Mouse (Mus musculus): Measurements from ENCODE around the gene Nat8f6. TPM values are rescaled to one million over a fixed set of nuclear protein-coding genes. Genes with fewer than 3 reads are reported as not detected.
"Not testable (repeated sequence)": the region's sequence is repeated elsewhere in the genome, so short reads cannot be mapped to it uniquely, and the experiment has no call there.

The Nat8f6 gene
- polyA plus RNA-seq, 1 experiment from 2014 or later: not detected

GRCm38 (mm10) chr6:85823382-85824090 is 2.8 kb upstream of the Nat8f6 start:
- Histone ChIP-seq H3K27me3 (replicated peaks; ENCODE audit: control insufficient read depth, insufficient read depth, low read length) (no peaks in the 10 kb centered on the region), H3K4me3 (ENCODE audit: low read length) (no peak overlapping the region), H3K4me1 (ENCODE audit: control insufficient read depth, insufficient read depth, low read length) (no peaks in the 10 kb centered on the region), H3K4me2 (ENCODE audit: low read depth, low read length) (no peak overlapping the region), H3K36me3 (ENCODE audit: control insufficient read depth, insufficient read depth, low read length) (no peaks in the 10 kb centered on the region), H3K27ac (ENCODE audit: low read length) (no peak overlapping the region), H3K9ac (ENCODE audit: low read depth, low read length) (no peak overlapping the region), H3K9me3 (ENCODE audit: control insufficient read depth, low read length) (no peaks in the 10 kb centered on the region)
- 94% methylated on average over 1 of the region's 1 CpGs for WGBS
- no peak for ATAC-seq

GRCm38 (mm10) chr6:85822286-85822685 is 1.5 kb upstream of the Nat8f6 start:
- 81% methylated on average over 4 of the region's 4 CpGs for WGBS
- no peak for ATAC-seq
- Histone ChIP-seq H3K27ac (ENCODE audit: low read length) (no peak overlapping the region), H3K9ac (ENCODE audit: low read depth, low read length) (no peak overlapping the region), H3K36me3 (ENCODE audit: control insufficient read depth, insufficient read depth, low read length) (no peaks in the 10 kb centered on the region), H3K4me3 (ENCODE audit: low read length) (no peak overlapping the region), H3K9me3 (ENCODE audit: control insufficient read depth, low read length) (no peaks in the 10 kb centered on the region), H3K27me3 (replicated peaks; ENCODE audit: control insufficient read depth, insufficient read depth, low read length) (no peaks in the 10 kb centered on the region), H3K4me2 (ENCODE audit: low read depth, low read length) (no peak overlapping the region), H3K4me1 (ENCODE audit: control insufficient read depth, insufficient read depth, low read length) (no peaks in the 10 kb centered on the region)

- no peak for ATAC-seq
- Histone ChIP-seq H3K4me3 (ENCODE audit: low read length) (no peak overlapping the region), H3K4me2 (ENCODE audit: low read depth, low read length) (no peak overlapping the region), H3K27me3 (replicated peaks; ENCODE audit: control insufficient read depth, insufficient read depth, low read length) (no peaks in the 10 kb centered on the region), H3K27ac (ENCODE audit: low read length) (no peak overlapping the region), H3K4me1 (ENCODE audit: control insufficient read depth, insufficient read depth, low read length) (no peaks in the 10 kb centered on the region), H3K36me3 (ENCODE audit: control insufficient read depth, insufficient read depth, low read length) (no peaks in the 10 kb centered on the region), H3K9me3 (ENCODE audit: control insufficient read depth, low read length) (no peaks in the 10 kb centered on the region), H3K9ac (ENCODE audit: low read depth, low read length) (no peak overlapping the region)
- 55% methylated on average over 1 of the region's 1 CpGs for WGBS
Measured at GRCm38 (mm10) chr6:85818338-85818737, 2.4 kb downstream of the Nat8f6 start.

GRCm38 (mm10) chr6:85813339-85813738 is 7.4 kb downstream of the Nat8f6 start:
- no peak for ATAC-seq
- Histone ChIP-seq H3K4me3 (ENCODE audit: low read length) (no peak overlapping the region), H3K27ac (ENCODE audit: low read length) (no peak overlapping the region), H3K27me3 (replicated peaks; ENCODE audit: control insufficient read depth, insufficient read depth, low read length) (no peaks in the 10 kb centered on the region), H3K9ac (ENCODE audit: low read depth, low read length) (no peak overlapping the region), H3K4me1 (ENCODE audit: control insufficient read depth, insufficient read depth, low read length) (no peaks in the 10 kb centered on the region), H3K36me3 (ENCODE audit: control insufficient read depth, insufficient read depth, low read length) (no peaks in the 10 kb centered on the region), H3K4me2 (ENCODE audit: low read depth, low read length) (no peak overlapping the region), H3K9me3 (ENCODE audit: control insufficient read depth, low read length) (no peaks in the 10 kb centered on the region)
- 86% methylated on average over 2 of the region's 2 CpGs for WGBS

DNA sequence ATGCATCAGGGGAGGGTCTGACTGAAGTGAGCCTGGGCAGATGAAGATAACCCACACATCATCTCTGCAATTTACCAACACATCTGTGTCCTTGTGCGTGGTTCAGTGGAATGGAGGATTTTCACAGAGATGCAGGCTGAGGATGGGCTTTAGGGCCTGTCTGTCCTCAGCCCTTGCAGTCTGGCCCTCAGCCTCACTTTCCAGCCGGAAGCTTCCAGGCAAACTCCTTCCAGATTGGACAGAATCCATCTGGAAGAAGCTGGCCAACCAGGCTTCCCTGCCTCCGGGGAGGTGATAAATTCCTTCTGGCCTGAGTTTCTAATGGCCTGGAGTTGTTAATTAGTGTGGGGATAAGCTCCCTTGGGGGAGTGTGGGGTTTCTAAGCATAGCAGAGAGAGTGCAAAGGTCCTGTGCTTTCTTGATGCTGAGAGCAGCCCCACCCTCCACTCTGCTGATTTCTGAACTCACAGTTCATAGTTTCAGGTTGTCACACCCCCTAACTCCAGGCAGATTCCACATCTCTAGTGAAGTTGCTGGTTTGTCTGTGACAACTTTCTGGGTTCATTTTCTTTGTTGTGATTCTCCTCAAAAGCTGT is 9.7 kb downstream of the Nat8f6 start:
- 43% methylated on average over 3 of the region's 3 CpGs for WGBS
- H3K27me3 ChIP-seq (replicated peaks; ENCODE audit: control insufficient read depth, insufficient read depth, low read length); H3K4me3 ChIP-seq (ENCODE audit: low read length); H3K4me2 ChIP-seq (ENCODE audit: low read depth, low read length); H3K9me3 ChIP-seq (ENCODE audit: control insufficient read depth, low read length); H3K27ac ChIP-seq (ENCODE audit: low read length); H3K4me1 ChIP-seq (ENCODE audit: control insufficient read depth, insufficient read depth, low read length); H3K36me3 ChIP-seq (ENCODE audit: control insufficient read depth, insufficient read depth, low read length); H3K9ac ChIP-seq (ENCODE audit: low read depth, low read length): not testable (repeated sequence)
- ATAC-seq: peak; percentile 70

- H3K4me2 ChIP-seq (ENCODE audit: low read depth, low read length); H3K27me3 ChIP-seq (replicated peaks; ENCODE audit: control insufficient read depth, insufficient read depth, low read length); H3K4me1 ChIP-seq (ENCODE audit: control insufficient read depth, insufficient read depth, low read length); H3K9ac ChIP-seq (ENCODE audit: low read depth, low read length); ATAC-seq; H3K36me3 ChIP-seq (ENCODE audit: control insufficient read depth, insufficient read depth, low read length); H3K27ac ChIP-seq (ENCODE audit: low read length); H3K4me3 ChIP-seq (ENCODE audit: low read length); H3K9me3 ChIP-seq (ENCODE audit: control insufficient read depth, low read length): not testable (repeated sequence)
- WGBS: 93% methylated on average over 2 of the region's 3 CpGs
Measured at GRCm38 (mm10) chr6:85810514-85810913, 10.2 kb downstream of the Nat8f6 start.

DNA sequence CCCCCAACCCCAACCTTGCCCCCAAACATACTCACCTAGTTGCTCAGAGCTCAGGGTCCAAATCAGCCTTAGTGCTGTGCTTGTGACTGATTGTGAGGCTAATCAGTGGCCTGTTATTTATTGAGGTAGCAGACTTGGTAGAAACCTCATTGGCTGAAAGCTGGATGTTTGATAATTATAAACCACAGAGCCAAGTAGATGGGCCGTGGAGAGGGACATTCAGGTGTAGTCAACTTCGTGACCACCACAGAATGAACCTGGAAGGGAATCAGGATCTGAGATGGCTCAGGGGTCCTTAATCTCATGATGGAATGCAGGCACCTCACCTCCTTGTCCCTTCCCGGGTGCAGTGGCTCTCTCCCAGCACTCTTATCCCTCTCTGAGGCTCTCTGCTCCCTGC is 11.0 kb downstream of the Nat8f6 start:
- H3K9me3 ChIP-seq (ENCODE audit: control insufficient read depth, low read length); H3K4me1 ChIP-seq (ENCODE audit: control insufficient read depth, insufficient read depth, low read length); H3K4me3 ChIP-seq (ENCODE audit: low read length); H3K9ac ChIP-seq (ENCODE audit: low read depth, low read length); H3K36me3 ChIP-seq (ENCODE audit: control insufficient read depth, insufficient read depth, low read length); H3K4me2 ChIP-seq (ENCODE audit: low read depth, low read length); H3K27ac ChIP-seq (ENCODE audit: low read length); H3K27me3 ChIP-seq (replicated peaks; ENCODE audit: control insufficient read depth, insufficient read depth, low read length); ATAC-seq: not testable (repeated sequence)
- 68% methylated on average over 2 of the region's 3 CpGs for WGBS

DNA sequence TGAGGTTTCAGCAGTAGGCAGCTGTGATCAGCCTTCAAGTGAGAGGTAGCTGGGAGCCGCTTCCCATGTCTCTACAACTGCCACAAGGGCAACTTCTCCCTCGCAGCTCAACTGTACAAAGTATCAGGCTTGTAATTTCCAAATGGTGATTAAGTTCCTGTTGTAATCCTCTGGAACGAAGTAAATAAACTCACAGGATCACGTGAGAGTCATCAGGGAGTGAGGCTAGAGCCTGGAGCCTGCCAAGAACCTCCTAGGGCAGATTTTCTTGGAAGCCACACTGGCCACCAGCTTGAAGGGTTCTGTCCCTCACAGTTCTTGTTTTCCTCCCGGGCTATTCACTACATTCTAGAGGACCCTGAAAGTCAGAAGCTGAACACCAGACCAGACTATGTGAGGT is 17.6 kb downstream of the Nat8f6 start:
- not testable (repeated sequence) for H3K4me2 ChIP-seq (ENCODE audit: low read depth, low read length); ATAC-seq; H3K4me1 ChIP-seq (ENCODE audit: control insufficient read depth, insufficient read depth, low read length); H3K27ac ChIP-seq (ENCODE audit: low read length); H3K27me3 ChIP-seq (replicated peaks; ENCODE audit: control insufficient read depth, insufficient read depth, low read length); H3K9me3 ChIP-seq (ENCODE audit: control insufficient read depth, low read length); H3K4me3 ChIP-seq (ENCODE audit: low read length); H3K9ac ChIP-seq (ENCODE audit: low read depth, low read length); H3K36me3 ChIP-seq (ENCODE audit: control insufficient read depth, insufficient read depth, low read length)
- 59% methylated on average over 5 of the region's 5 CpGs for WGBS

GRCm38 (mm10) chr6:85765532-85765931 is 55.2 kb downstream of the Nat8f6 start, which contains the start of gene Nat8f3:
Nat8f3 (minus strand) TSS chr6:85765754.
- H3K36me3 ChIP-seq (ENCODE audit: control insufficient read depth, insufficient read depth, low read length); H3K9ac ChIP-seq (ENCODE audit: low read depth, low read length); H3K4me3 ChIP-seq (ENCODE audit: low read length); H3K9me3 ChIP-seq (ENCODE audit: control insufficient read depth, low read length); H3K27ac ChIP-seq (ENCODE audit: low read length); H3K27me3 ChIP-seq (replicated peaks; ENCODE audit: control insufficient read depth, insufficient read depth, low read length); ATAC-seq; H3K4me1 ChIP-seq (ENCODE audit: control insufficient read depth, insufficient read depth, low read length); H3K4me2 ChIP-seq (ENCODE audit: low read depth, low read length): not testable (repeated sequence)
- 64% methylated on average over 13 of the region's 13 CpGs for WGBS

Data from intestine, embryonic 16.5 days (tissue).